Mouse (Mus musculus) limb, embryonic 10.5 days (tissue): ENCODE data around the gene Rfwd3. TPM values are rescaled to one million over a fixed set of nuclear protein-coding genes. Genes with fewer than 3 reads are reported as not detected.
"Not testable (repeated sequence)": the region's sequence is repeated elsewhere in the genome, so short reads cannot be mapped to it uniquely, and the experiment has no call there.

ENCODE experiments used
- DNase-seq: peaks from one replicate; pipeline ENCODE4 v3.0.0-alpha.2; 2017; ENCODE audit warnings: low spot score
- H3K27ac ChIP-seq: fragments of 300-500 bp; sonication (generic); 2 replicates; pipeline ENCODE4 v1.5.1; 2016; ENCODE audit warnings: mild to moderate bottlenecking
- H3K27me3 ChIP-seq: fragments of 300-500 bp; sonication (generic); 2 replicates; pipeline ENCODE4 v1.6.1; 2016; ENCODE audit warnings: low read depth, mild to moderate bottlenecking; ENCODE audit not compliant: poor library complexity, severe bottlenecking
- H3K36me3 ChIP-seq: fragments of 300-500 bp; sonication (generic); 2 replicates; pipeline ENCODE4 v1.6.1; 2016; ENCODE audit warnings: mild to moderate bottlenecking, moderate library complexity
- H3K4me1 ChIP-seq: fragments of 300-500 bp; sonication (generic); 2 replicates; pipeline ENCODE4 v1.6.1; 2016
- H3K4me3 ChIP-seq: fragments of 300-500 bp; sonication (generic); 2 replicates; pipeline ENCODE4 v1.5.1; 2016; ENCODE audit warnings: mild to moderate bottlenecking, moderate library complexity
- H3K9me3 ChIP-seq: fragments of 300-500 bp; sonication (generic); replicated peaks from 2 replicates; pipeline ENCODE4 v1.6.1; 2016; ENCODE audit warnings: mild to moderate bottlenecking
- WGBS: fragments of 180-500 bp; shearing (Covaris S2); methylation state at CpG from one replicate; pipeline ENCODE4 v1.1.7; 2016; 5-methylcytosine and 5-hydroxymethylcytosine counted together
- polyA plus RNA-seq: library from polyadenylated mRNA; unstranded; fragments of >200 nt; fragmentation: Nextera tagmentation; extraction: Ambion mirVana; gene quantifications from 2 replicates; pipeline ENCODE4 v1.2.1, GENCODE M21; 2016

Gene Rfwd3
- polyA plus RNA-seq, 1 experiment from 2014 or later = 103 TPM

DNA sequence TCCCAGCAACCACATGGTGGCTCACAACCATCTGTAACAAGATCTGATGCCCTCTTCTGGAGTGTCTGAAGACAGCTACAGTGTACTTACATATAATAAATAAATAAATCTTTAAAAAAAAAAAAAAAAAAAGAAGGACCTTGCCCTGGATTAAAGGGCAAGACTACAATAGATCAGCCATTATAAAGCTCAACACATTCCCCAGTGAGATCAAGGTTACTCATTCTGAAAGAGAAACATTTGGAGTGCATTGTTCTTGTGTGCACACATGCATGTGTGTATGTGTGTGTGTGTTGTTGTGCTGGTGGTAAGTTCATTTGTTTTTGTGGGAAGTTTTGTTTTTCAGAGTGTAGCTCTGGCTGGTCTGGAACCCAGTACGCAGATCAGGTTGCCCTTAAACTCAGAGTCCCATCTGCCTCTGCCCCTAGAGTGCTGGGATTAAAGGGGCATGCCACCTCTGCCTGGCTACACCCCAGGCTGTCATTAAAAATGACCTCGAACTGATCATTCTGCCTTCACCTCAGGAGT, 35.3 kb downstream of the Rfwd3 start:
- no peaks in the 10 kb centered on the region for H3K4me1 ChIP-seq
- no peaks in the 10 kb centered on the region for H3K9me3 ChIP-seq
- H3K36me3 ChIP-seq = peaks cover 6% of the 10 kb centered on the region
- WGBS = 77% methylated on average over 2 of the region's 2 CpGs
- H3K27ac ChIP-seq = no peak overlapping the region
- no peak overlapping the region for H3K4me3 ChIP-seq
- H3K27me3 ChIP-seq = no peaks in the 10 kb centered on the region
- DNase-seq = no peak

GRCm38 (mm10) chr8:111261981-111262381, 38.0 kb downstream of the Rfwd3 start:
- Histone ChIP-seq H3K4me1 (peaks cover 5% of the 10 kb centered on the region; the same call in 1 of the 2 replicates), H3K27ac (no peak overlapping the region), H3K36me3 (no peaks in the 10 kb centered on the region), H3K9me3 (no peaks in the 10 kb centered on the region), H3K27me3 (no peaks in the 10 kb centered on the region), H3K4me3 (no peak overlapping the region)
- no peak for DNase-seq
- 87% methylated on average over 4 of the region's 4 CpGs for WGBS

GRCm38 (mm10) chr8:111260251-111260650, 39.8 kb downstream of the Rfwd3 start:
- 93% methylated on average over 5 of the region's 5 CpGs for WGBS
- no peak for DNase-seq
- Histone ChIP-seq H3K27me3 (no peaks in the 10 kb centered on the region), H3K27ac (no peak overlapping the region), H3K4me3 (no peak overlapping the region), H3K9me3 (no peaks in the 10 kb centered on the region), H3K4me1 (peaks cover 5% of the 10 kb centered on the region; the same call in 1 of the 2 replicates), H3K36me3 (peaks cover 16% of the 10 kb centered on the region)

DNA sequence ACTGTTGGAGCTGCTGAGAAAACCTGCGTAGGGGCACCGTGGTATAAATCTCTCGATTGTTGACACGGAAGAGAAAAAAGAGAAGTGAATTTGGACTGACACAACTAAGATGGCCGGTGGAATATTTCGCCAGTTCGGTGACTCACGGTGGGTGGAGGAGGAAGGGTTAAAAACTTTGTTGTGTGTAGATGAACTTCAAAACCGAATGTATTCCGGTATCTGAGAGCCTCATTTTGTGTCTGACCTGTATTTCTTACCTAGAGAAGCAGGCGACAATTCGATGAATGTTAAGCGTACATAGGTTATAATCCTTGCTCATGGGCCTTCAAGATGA, 40.6 kb downstream of the Rfwd3 start:
- no peaks in the 10 kb centered on the region for H3K27me3 ChIP-seq
- H3K36me3 ChIP-seq = peaks cover 24% of the 10 kb centered on the region
- peaks cover 5% of the 10 kb centered on the region; the same call in 1 of the 2 replicates for H3K4me1 ChIP-seq
- H3K27ac ChIP-seq = peak overlapping the region; percentile 98
- H3K9me3 ChIP-seq = no peaks in the 10 kb centered on the region
- DNase-seq = no peak
- peak overlapping the region; percentile 92 for H3K4me3 ChIP-seq
- 12% methylated on average over 13 of the region's 13 CpGs for WGBS

DNA sequence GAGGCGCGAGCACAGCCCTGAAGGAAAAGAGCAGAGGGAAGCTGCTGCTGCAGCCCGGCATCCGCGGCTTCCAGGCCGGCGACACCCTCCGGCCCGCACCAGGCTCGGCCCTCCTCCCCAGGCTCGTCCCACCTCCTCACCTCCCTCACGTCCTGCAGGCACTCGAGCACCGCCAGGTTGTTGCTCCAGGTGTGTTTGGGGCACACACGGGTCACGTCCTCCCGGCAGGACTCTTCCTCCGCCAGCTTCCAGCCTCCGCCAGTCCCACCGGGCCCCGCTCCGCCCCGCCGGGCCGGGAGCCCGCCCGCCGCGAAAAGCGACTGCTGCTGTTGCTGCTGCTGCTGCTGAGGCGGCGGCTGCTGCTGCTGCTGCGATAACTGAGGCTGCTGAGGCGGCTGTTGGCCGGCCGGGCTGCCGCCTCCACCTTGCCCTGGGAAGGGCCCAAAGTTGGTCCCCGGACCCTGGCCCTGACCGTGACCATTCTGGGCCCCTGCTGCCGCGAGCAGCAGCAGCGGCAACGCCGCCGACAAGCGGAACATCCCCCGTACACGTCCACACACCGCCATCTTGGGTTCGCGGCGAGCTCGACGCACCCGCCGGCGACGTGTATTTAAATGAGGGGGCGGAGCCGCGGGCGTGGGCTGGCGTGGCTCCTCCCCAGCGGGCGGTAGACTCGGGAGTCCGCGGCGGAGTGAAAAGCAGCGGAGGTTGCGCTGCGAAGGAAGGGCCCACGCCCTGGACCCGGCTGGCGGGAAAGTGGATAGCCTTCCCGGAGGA, 41.2 kb downstream of the Rfwd3 start, which contains the start of gene Glg1:
Gene Glg1 (minus strand): TSS at position 586 of the 777 bp plus-strand sequence.
- under 1% methylated on average over 76 of the region's 76 CpGs for WGBS

GRCm38 (mm10) chr8:111258010-111258630, 41.9 kb downstream of the Rfwd3 start:
- under 1% methylated on average over 26 of the region's 26 CpGs for WGBS
- Histone ChIP-seq H3K4me1 (peaks cover 5% of the 10 kb centered on the region; the same call in 1 of the 2 replicates), H3K9me3 (no peaks in the 10 kb centered on the region), H3K27me3 (no peaks in the 10 kb centered on the region), H3K4me3 (peak overlapping the region; percentile 92), H3K36me3 (peaks cover 24% of the 10 kb centered on the region), H3K27ac (peak overlapping the region; percentile 98)
- DNase-seq = no peak

More for the DNA sequence above, 41.2 kb downstream of the Rfwd3 start, which contains the start of gene Glg1:
- no peaks in the 10 kb centered on the region for H3K27me3 ChIP-seq
- peak within 1 kb of the TSS; percentile 92 for H3K4me3 ChIP-seq
- no peaks in the 10 kb centered on the region for H3K9me3 ChIP-seq
- peak within 1 kb of the TSS; percentile 98 for H3K27ac ChIP-seq
- peak; percentile 95 for DNase-seq
- H3K36me3 ChIP-seq = peaks cover 24% of the 10 kb centered on the region
- H3K4me1 ChIP-seq = peaks cover 5% of the 10 kb centered on the region; the same call in 1 of the 2 replicates

DNA sequence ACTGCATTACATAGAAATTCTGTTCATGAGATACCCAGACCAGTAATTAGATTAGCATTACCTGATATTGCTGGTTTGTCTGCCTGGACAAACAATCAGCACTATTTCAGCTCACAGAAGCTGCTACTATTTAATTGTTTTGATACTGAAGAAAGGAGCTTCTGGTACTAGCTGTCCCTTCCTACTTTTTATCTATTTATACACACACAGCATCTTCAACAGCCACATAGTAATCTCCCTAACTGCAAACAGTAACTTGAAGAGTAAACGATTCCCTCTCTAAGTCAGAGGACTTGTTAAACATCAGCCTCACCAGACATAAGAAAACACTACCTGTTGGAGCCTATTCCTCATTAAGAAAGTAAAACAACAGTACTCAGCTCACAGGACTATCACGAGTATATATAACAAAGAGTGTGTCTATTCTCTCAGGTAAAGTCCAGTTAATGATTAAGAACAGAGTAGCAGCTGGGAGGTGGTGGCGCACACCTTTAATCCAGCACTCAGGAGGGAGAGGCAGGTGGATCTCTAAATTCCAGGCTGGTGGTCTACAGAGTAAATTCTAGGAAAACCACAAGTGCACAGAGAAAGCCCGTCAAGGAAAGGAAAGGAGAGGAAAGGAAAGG, 47.4 kb downstream of the Rfwd3 start:
- WGBS = 90% methylated on average over 4 of the region's 4 CpGs
- no peak overlapping the region for H3K27ac ChIP-seq

GRCm38 (mm10) chr8:111250111-111250510, 49.9 kb downstream of the Rfwd3 start:
- no peak overlapping the region for H3K27ac ChIP-seq
- H3K4me1 ChIP-seq = no peaks in the 10 kb centered on the region
- H3K27me3 ChIP-seq = no peaks in the 10 kb centered on the region
- H3K9me3 ChIP-seq = no peaks in the 10 kb centered on the region
- no peak for DNase-seq
- peaks cover 7% of the 10 kb centered on the region for H3K36me3 ChIP-seq
- WGBS = 79% methylated on average over 2 of the region's 2 CpGs
- H3K4me3 ChIP-seq = no peak overlapping the region

More for the DNA sequence above, 47.4 kb downstream of the Rfwd3 start:
- Histone ChIP-seq H3K9me3 (no peaks in the 10 kb centered on the region), H3K27me3 (no peaks in the 10 kb centered on the region), H3K4me1 (peaks cover 3% of the 10 kb centered on the region; the same call in 1 of the 2 replicates), H3K4me3 (no peak overlapping the region), H3K36me3 (peaks cover 24% of the 10 kb centered on the region)
- DNase-seq = no peak

GRCm38 (mm10) chr8:111248136-111248535, 51.9 kb downstream of the Rfwd3 start:
- no peaks in the 10 kb centered on the region for H3K4me1 ChIP-seq
- H3K27ac ChIP-seq = no peak overlapping the region
- H3K27me3 ChIP-seq = no peaks in the 10 kb centered on the region
- no peak for DNase-seq
- 0 out of 2 replicates have a peak, but pooled peaks cover 3% of the 10 kb centered on the region for H3K36me3 ChIP-seq
- no peak overlapping the region for H3K4me3 ChIP-seq
- no peaks in the 10 kb centered on the region for H3K9me3 ChIP-seq

DNA sequence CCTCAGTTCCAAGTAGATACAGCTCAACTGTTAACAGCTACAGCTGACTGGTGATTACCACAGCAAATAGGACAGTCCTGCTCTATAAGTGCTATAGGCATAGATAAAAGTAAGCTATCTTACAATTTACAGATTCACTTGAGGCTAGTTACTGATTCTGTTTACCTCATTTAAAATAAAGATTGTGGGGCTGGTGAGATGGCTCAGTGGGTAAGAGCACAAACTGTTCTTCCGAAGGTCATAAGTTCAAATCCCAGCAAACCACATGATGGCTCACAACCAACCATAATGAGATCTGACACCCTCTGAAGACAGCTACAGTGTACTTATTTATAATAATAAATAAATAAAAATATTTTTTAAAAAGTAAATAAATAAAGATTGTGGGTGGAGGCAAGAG, 53.2 kb downstream of the Rfwd3 start:
- not testable (repeated sequence) for H3K27me3 ChIP-seq, H3K27ac ChIP-seq, H3K4me1 ChIP-seq, H3K36me3 ChIP-seq, H3K4me3 ChIP-seq, DNase-seq, H3K9me3 ChIP-seq
- 98% methylated on average over 1 of the region's 1 CpGs for WGBS

DNA sequence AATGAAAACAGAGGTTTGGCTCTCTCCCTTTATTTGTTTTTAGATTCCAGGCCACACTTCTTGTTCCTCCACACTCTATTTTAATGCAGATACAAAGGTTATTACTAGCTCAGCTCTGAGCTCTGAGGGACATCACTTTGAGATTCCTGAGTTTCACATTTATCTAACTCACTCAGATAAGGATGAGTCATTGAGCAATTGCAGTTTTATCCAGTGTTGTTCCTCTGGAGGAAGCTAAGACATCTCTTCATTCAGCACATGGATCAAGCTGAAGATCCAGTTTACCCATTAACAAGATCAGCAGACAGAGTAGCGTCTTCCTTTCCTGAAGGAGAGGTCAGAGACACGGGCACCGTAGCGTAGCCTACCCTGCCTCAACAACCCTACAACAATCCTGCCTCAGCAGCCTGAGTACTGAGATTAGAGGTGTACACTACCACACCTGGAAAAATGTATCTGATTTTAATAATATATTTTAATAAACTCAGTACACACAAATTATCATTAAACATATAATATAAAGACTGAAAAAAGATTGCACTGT, 53.7 kb downstream of the Rfwd3 start:
- 92% methylated on average over 4 of the region's 4 CpGs for WGBS
- no peak for DNase-seq
- no peaks in the 10 kb centered on the region for H3K4me1 ChIP-seq
- no peak overlapping the region for H3K27ac ChIP-seq
- H3K27me3 ChIP-seq = no peaks in the 10 kb centered on the region
- H3K36me3 ChIP-seq = 0 out of 2 replicates have a peak, but pooled peaks cover 3% of the 10 kb centered on the region
- no peak overlapping the region for H3K4me3 ChIP-seq
- H3K9me3 ChIP-seq = no peaks in the 10 kb centered on the region

DNA sequence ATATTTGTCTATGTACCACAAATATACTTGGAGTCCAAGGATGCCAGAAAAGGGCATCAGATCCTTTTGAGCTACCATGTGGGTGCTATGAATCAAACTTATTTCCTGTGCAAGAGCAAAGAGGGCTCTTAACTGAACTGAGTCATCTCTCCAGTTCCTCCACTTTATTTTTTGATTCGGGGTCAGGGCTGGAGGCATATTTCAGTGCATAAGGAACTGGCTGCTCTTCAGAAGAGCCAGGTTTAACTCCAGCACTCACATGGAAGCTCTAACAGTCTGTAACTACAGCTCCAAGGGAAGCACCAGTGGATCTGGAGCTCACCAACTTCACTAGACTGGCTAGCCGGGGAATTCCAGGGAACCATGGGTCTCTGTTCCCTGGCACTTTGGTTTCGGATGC, 62.7 kb downstream of the Rfwd3 start:
- 0 out of 2 replicates have a peak, but pooled peaks cover 2% of the 10 kb centered on the region for H3K36me3 ChIP-seq
- DNase-seq = no peak
- no peak overlapping the region for H3K4me3 ChIP-seq
- peaks cover 3% of the 10 kb centered on the region; the same call in 1 of the 2 replicates for H3K4me1 ChIP-seq
- no peaks in the 10 kb centered on the region for H3K9me3 ChIP-seq
- H3K27ac ChIP-seq = no peak overlapping the region
- WGBS = 88% methylated on average over 3 of the region's 3 CpGs
- H3K27me3 ChIP-seq = no peaks in the 10 kb centered on the region
